Mouse (Mus musculus) olfactory bulb, adult 2 months (tissue): ENCODE results near the gene Draxin. TPM values are rescaled to one million over a fixed set of nuclear protein-coding genes. Genes with fewer than 3 reads are reported as not detected.
A peak's percentile ranks its signal among the peaks of the same experiment; 100 is the strongest.

ENCODE experiments used
- H3K27ac ChIP-seq: fragments of 200-500 bp; 2 replicates; pipeline ENCODE4 v1.5.1; 2012; ENCODE audit warnings: low read depth, low read length; ENCODE audit not compliant: insufficient read depth
- H3K4me1 ChIP-seq: fragments of 200-500 bp; 2 replicates; pipeline ENCODE4 v1.6.1; 2012; ENCODE audit warnings: low read length; ENCODE audit not compliant: control insufficient read depth, insufficient read depth
- H3K4me3 ChIP-seq: fragments of 200-500 bp; 2 replicates; pipeline ENCODE4 v1.5.1; 2012; ENCODE audit warnings: mild to moderate bottlenecking, low read depth, low read length, moderate library complexity; ENCODE audit not compliant: insufficient read depth
- CTCF ChIP-seq: fragments of 200-500 bp; IDR thresholded peaks from 2 replicates; pipeline ENCODE4 v1.5.1; 2012; ENCODE audit warnings: low read depth, mild to moderate bottlenecking, low read length, moderate library complexity; ENCODE audit not compliant: insufficient read depth
- POLR2A ChIP-seq: fragments of 200-500 bp; IDR thresholded peaks from 2 replicates; pipeline ENCODE4 v1.6.1; 2012; ENCODE audit warnings: mild to moderate bottlenecking, low read depth, low read length, moderate library complexity; ENCODE audit not compliant: insufficient read depth
- WGBS: fragments of 180-500 bp; shearing (Covaris S2); methylation state at CpG from one replicate; pipeline ENCODE4 v1.1.7; 2018; 5-methylcytosine and 5-hydroxymethylcytosine counted together
- polyA plus RNA-seq: library from polyadenylated mRNA; stranded (reverse); fragments of >200 nt; gene quantifications from 2 replicates; pipeline ENCODE4 v1.2.4, GENCODE M21; 2012; ENCODE audit warnings: low replicate concordance; ENCODE audit not compliant: missing spikeins, insufficient read depth, insufficient read length

The Draxin gene
- polyA plus RNA-seq, 1 experiment = not detected

GRCm38 (mm10) chr4:148108565-148109100, 21.9 kb downstream of the Draxin start:
- H3K27ac ChIP-seq = no peak overlapping the region
- TF ChIP-seq POLR2A = no peak
- TF ChIP-seq CTCF = no peak
- H3K4me1 ChIP-seq = peaks cover 20% of the 10 kb centered on the region
- no peak overlapping the region for H3K4me3 ChIP-seq
- 39% methylated on average over 7 of the region's 7 CpGs for WGBS

GRCm38 (mm10) chr4:148107621-148108291, 22.7 kb downstream of the Draxin start:
- H3K27ac ChIP-seq = no peak overlapping the region
- no peak overlapping the region for H3K4me3 ChIP-seq
- H3K4me1 ChIP-seq = peaks cover 20% of the 10 kb centered on the region
- WGBS = 60% methylated on average over 22 of the region's 22 CpGs
- no peak for TF ChIP-seq CTCF
- no peak for TF ChIP-seq POLR2A

GRCm38 (mm10) chr4:148104146-148104545, 26.4 kb downstream of the Draxin start:
- H3K4me3 ChIP-seq = no peak overlapping the region
- TF ChIP-seq CTCF (no peak), POLR2A (no peak)
- no peak overlapping the region for H3K27ac ChIP-seq
- H3K4me1 ChIP-seq = peaks cover 23% of the 10 kb centered on the region
- 93% methylated on average over 3 of the region's 3 CpGs for WGBS

DNA sequence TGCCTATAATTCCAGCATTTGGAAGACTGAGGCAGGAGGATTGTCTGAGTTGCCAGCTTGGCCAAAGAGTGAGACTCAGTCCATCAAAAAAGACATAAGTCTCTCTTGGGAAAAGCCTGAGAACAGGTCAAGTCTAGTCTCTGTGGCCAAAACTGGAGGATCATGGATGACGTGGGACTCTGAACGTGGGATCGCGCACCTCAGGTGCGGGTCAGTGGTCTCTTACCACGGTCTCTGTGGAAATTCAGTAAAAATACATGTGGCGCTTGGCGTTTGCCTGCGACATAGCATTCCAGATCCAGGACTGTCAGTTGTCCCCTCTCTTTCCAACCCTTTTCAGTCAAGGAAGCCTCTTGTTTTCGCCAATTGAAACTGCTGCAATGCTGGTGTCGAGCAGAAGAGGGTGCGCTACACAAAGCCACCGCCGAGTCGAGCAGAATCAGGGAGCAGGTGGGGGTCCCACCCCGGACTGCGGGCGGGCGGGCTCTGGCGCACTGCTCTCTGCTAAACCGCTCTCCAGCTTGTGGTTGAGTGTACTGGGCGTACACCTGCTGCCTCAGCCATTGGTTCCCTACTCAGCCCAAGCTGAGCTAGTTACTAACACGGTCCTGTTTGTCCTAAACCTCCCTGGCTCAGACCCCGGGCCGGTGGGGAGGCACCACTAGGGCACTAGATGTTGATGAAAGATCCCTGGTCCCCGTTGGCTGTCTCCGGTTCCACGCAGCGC, 28.5 kb downstream of the Draxin start:
- Histone ChIP-seq H3K4me3 (peak overlapping the region; percentile 40), H3K27ac (no peak overlapping the region), H3K4me1 (peaks cover 4% of the 10 kb centered on the region)
- WGBS = 14% methylated on average over 29 of the region's 29 CpGs
- TF ChIP-seq CTCF (peak; percentile 48; the same call in 1 of the 2 replicates), POLR2A (no peak)

- Histone ChIP-seq H3K27ac (no peak overlapping the region), H3K4me1 (peaks cover 4% of the 10 kb centered on the region), H3K4me3 (no peak overlapping the region)
- TF ChIP-seq CTCF (no peak), POLR2A (no peak)
- 92% methylated on average over 3 of the region's 3 CpGs for WGBS
These were observed 31.8 kb downstream of the Draxin start for GRCm38 (mm10) chr4:148098666-148099065.

- H3K4me1 ChIP-seq = peaks cover 4% of the 10 kb centered on the region
- no peak overlapping the region for H3K4me3 ChIP-seq
- H3K27ac ChIP-seq = no peak overlapping the region
- 100% methylated on average over 2 of the region's 2 CpGs for WGBS
- TF ChIP-seq CTCF (no peak), POLR2A (no peak)
These were observed 32.6 kb downstream of the Draxin start for GRCm38 (mm10) chr4:148097936-148098335.

DNA sequence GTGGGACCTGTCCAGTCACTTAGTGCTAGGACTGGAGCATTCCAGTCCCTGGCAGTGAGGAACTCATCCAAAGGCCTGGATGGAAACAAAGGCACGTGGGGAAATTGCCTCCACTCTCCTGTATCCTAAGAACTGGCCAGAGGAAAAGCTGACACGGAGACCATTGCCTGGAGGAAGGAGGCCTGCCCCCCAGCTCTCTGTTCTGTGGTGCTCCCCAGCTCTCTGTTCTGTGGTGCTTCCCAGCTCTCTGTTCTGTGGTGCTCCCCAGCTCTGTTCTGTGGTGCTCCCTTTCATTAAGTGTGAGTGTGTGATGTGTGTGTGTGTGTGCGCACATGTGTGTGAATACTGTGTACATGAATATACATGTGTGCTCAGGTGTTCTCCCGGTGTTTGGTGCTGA, 35.4 kb downstream of the Draxin start:
- Histone ChIP-seq H3K4me1 (no peaks in the 10 kb centered on the region), H3K27ac (no peak overlapping the region), H3K4me3 (no peak overlapping the region)
- 80% methylated on average over 4 of the region's 4 CpGs for WGBS
- no peak for TF ChIP-seq CTCF
- TF ChIP-seq POLR2A = no peak

DNA sequence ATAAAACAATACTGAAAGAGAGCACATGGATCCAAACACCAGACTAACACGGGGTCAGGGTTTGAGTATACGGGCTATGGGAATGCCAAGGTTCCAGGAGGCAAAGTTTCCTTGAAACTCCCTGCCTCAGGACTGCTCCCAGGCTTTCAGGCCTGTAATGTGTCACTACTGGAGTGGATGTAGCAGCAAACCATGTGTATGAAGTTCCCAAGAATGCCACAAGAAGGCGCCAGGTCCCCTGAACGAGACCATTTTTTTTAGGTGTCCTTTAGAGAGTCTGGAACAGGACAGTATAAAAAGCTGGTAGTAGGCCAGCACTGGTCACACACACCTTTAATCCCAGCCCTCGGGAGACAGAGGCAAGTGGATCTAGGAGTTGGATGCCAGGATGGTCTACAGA, 36.3 kb downstream of the Draxin start:
- Histone ChIP-seq H3K27ac (no peak overlapping the region), H3K4me1 (no peaks in the 10 kb centered on the region), H3K4me3 (no peak overlapping the region)
- no peak for TF ChIP-seq POLR2A
- no peak for TF ChIP-seq CTCF
- 69% methylated on average over 5 of the region's 5 CpGs for WGBS
